Mouse (Mus musculus) MEL (cell line): ENCODE results near the gene Atp6v1b1. TPM values are rescaled to one million over a fixed set of nuclear protein-coding genes. Genes with fewer than 3 reads are reported as not detected.
A peak's percentile ranks its signal among the peaks of the same experiment; 100 is the strongest.

Experiments
- DNase-seq: peaks from one replicate; pipeline ENCODE4 v3.0.0; 2011; ENCODE audit warnings: low read depth, low spot score
- H3K27ac ChIP-seq: 2 replicates; pipeline ENCODE4 v1.5.1; 2012; ENCODE audit warnings: low read depth, mild to moderate bottlenecking, control low read depth, low read length, moderate library complexity; ENCODE audit not compliant: control insufficient read depth
- H3K27me3 ChIP-seq, 2 experiments: fragments of 150-350 bp in 1 of 2; sonication (generic) in 1 of 2; 2 replicates each; pipeline ENCODE4 v1.6.1; 2012; ENCODE audit warnings: low read length in 2 of 2, mild to moderate bottlenecking in 2 of 2, improper control_type of control experiment in 1 of 2, moderate library complexity in 1 of 2; ENCODE audit not compliant: insufficient read depth in 2 of 2, control insufficient read depth in 1 of 2
- H3K36me3 ChIP-seq, 2 experiments: 2 replicates each; pipeline ENCODE4 v1.6.1; 2012 to 2014; ENCODE audit warnings: low read length in 2 of 2, improper control_type of control experiment in 1 of 2, inconsistent platforms in 1 of 2, mild to moderate bottlenecking in 1 of 2; ENCODE audit not compliant: insufficient read depth in 2 of 2, control insufficient read depth in 1 of 2
- H3K4me1 ChIP-seq, 2 experiments: fragments of 150-350 bp in 1 of 2; sonication (generic) in 1 of 2; 2 replicates each; pipeline ENCODE4 v1.6.1; 2012; ENCODE audit warnings: low read length in 2 of 2, improper control_type of control experiment in 1 of 2, mild to moderate bottlenecking in 1 of 2; ENCODE audit not compliant: insufficient read depth in 2 of 2, control insufficient read depth in 1 of 2
- H3K4me3 ChIP-seq, 2 experiments: fragments of 150-350 bp in 1 of 2; sonication (generic) in 1 of 2; 2 replicates each; pipeline ENCODE4 v1.5.1; 2012; ENCODE audit warnings: low read depth in 2 of 2, low read length in 2 of 2, mild to moderate bottlenecking in 2 of 2, moderate library complexity in 2 of 2, control low read depth in 1 of 2, improper control_type of control experiment in 1 of 2; ENCODE audit not compliant: control insufficient read depth in 1 of 2, insufficient read depth in 1 of 2
- H3K79me2 ChIP-seq: 2 replicates; pipeline ENCODE4 v1.6.1; 2012; ENCODE audit warnings: mild to moderate bottlenecking, low read length, moderate library complexity; ENCODE audit not compliant: control insufficient read depth, poor library complexity, insufficient read depth
- H3K9ac ChIP-seq: 2 replicates; pipeline ENCODE4 v1.6.1; 2012; ENCODE audit warnings: low read depth, mild to moderate bottlenecking, control low read depth, low read length, moderate library complexity; ENCODE audit not compliant: control insufficient read depth, poor library complexity, severe bottlenecking
- H3K9me3 ChIP-seq: fragments of 150-350 bp; sonication (generic); replicated peaks from 2 replicates; pipeline ENCODE4 v1.6.1; 2012; ENCODE audit warnings: mild to moderate bottlenecking, low read length, improper control_type of control experiment, moderate library complexity; ENCODE audit not compliant: insufficient read depth
- EP300 ChIP-seq, 2 experiments: IDR thresholded peaks; 2 replicates each; pipeline ENCODE4 v1.6.1; 2011; ENCODE audit warnings: improper control_type of control experiment in 2 of 2, low read length in 2 of 2, low read depth in 1 of 2, mild to moderate bottlenecking in 1 of 2
- ETS1 ChIP-seq: IDR thresholded peaks from 2 replicates; pipeline ENCODE4 v1.6.1; 2012; ENCODE audit warnings: low read depth, mild to moderate bottlenecking, inconsistent platforms, low read length, improper control_type of control experiment, moderate library complexity
- GABPA ChIP-seq: IDR thresholded peaks from 2 replicates; pipeline ENCODE4 v1.6.1; 2012; ENCODE audit warnings: low read depth, mild to moderate bottlenecking, inconsistent platforms, low read length, improper control_type of control experiment, moderate library complexity
- GATA1 ChIP-seq: IDR thresholded peaks from 2 replicates; pipeline ENCODE4 v1.6.1; 2011; ENCODE audit warnings: low read depth, low read length, improper control_type of control experiment
- HCFC1 ChIP-seq: IDR thresholded peaks from 2 replicates; pipeline ENCODE4 v1.6.1; 2012; ENCODE audit warnings: low read depth, mild to moderate bottlenecking, inconsistent platforms, low read length, improper control_type of control experiment, moderate library complexity
- MAX ChIP-seq: IDR thresholded peaks from 2 replicates; pipeline ENCODE4 v1.6.1; 2011; ENCODE audit warnings: low read length, improper control_type of control experiment
- MAZ ChIP-seq: IDR thresholded peaks from 2 replicates; pipeline ENCODE4 v1.6.1; 2012; ENCODE audit warnings: low read depth, mild to moderate bottlenecking, inconsistent platforms, low read length, improper control_type of control experiment
- MEF2A ChIP-seq: IDR thresholded peaks from 2 replicates; pipeline ENCODE4 v1.6.1; 2014; ENCODE audit warnings: low read depth, mild to moderate bottlenecking, inconsistent platforms, low read length, improper control_type of control experiment; ENCODE audit not compliant: poor library complexity, insufficient replicate concordance, severe bottlenecking; ENCODE audit errors: extremely low read depth
- MXI1 ChIP-seq: IDR thresholded peaks from 2 replicates; pipeline ENCODE4 v1.6.1; 2011; ENCODE audit warnings: mild to moderate bottlenecking, low read depth, low read length, improper control_type of control experiment
- MYB ChIP-seq: IDR thresholded peaks from 2 replicates; pipeline ENCODE4 v1.6.1; 2011; ENCODE audit warnings: mild to moderate bottlenecking, low read depth, low read length, improper control_type of control experiment
- NRF1 ChIP-seq: IDR thresholded peaks from 2 replicates; pipeline ENCODE4 v1.6.1; 2014; ENCODE audit warnings: low read depth, mild to moderate bottlenecking, inconsistent platforms, low read length, improper control_type of control experiment, moderate library complexity; ENCODE audit not compliant: poor library complexity, insufficient read depth, severe bottlenecking
- POLR2A ChIP-seq, 2 experiments: IDR thresholded peaks; 2 replicates each; pipeline ENCODE4 v1.6.1; 2011 to 2012; ENCODE audit warnings: low read length in 2 of 2, mild to moderate bottlenecking in 2 of 2, control low read depth in 1 of 2, improper control_type of control experiment in 1 of 2, low read depth in 1 of 2, moderate library complexity in 1 of 2; ENCODE audit not compliant: control insufficient read depth in 1 of 2, insufficient read depth in 1 of 2, poor library complexity in 1 of 2
- POLR2AphosphoS2 ChIP-seq: IDR thresholded peaks from 2 replicates; pipeline ENCODE4 v1.6.1; 2011; ENCODE audit warnings: low read length, improper control_type of control experiment
- POLR2AphosphoS5 ChIP-seq: IDR thresholded peaks from 2 replicates; pipeline ENCODE4 v1.6.1; 2012; ENCODE audit warnings: low read depth, borderline replicate concordance, mild to moderate bottlenecking, inconsistent platforms, low read length, moderate library complexity, mixed read lengths
- RAD21 ChIP-seq: IDR thresholded peaks from 2 replicates; pipeline ENCODE4 v1.6.1; 2011; ENCODE audit warnings: mild to moderate bottlenecking, low read depth, low read length, improper control_type of control experiment
- RCOR1 ChIP-seq: IDR thresholded peaks from 2 replicates; pipeline ENCODE4 v1.6.1; 2012; ENCODE audit warnings: low read depth, mild to moderate bottlenecking, inconsistent platforms, low read length, improper control_type of control experiment
- SIN3A ChIP-seq: IDR thresholded peaks from 2 replicates; pipeline ENCODE4 v1.6.1; 2012; ENCODE audit warnings: low read length, improper control_type of control experiment, inconsistent platforms
- SMC3 ChIP-seq: IDR thresholded peaks from 2 replicates; pipeline ENCODE4 v1.6.1; 2011; ENCODE audit warnings: low read depth, low read length, improper control_type of control experiment
- TAL1 ChIP-seq: IDR thresholded peaks from 2 replicates; pipeline ENCODE4 v1.6.1; 2012; ENCODE audit warnings: mild to moderate bottlenecking, inconsistent platforms, low read length, moderate library complexity, mixed read lengths
- TBP ChIP-seq: IDR thresholded peaks from 2 replicates; pipeline ENCODE4 v1.8.0; 2011; ENCODE audit warnings: low read depth, low read length, improper control_type of control experiment
- TCF12 ChIP-seq: IDR thresholded peaks from 2 replicates; pipeline ENCODE4 v1.6.1; 2014; ENCODE audit warnings: low read depth, mild to moderate bottlenecking, inconsistent platforms, low read length, improper control_type of control experiment, moderate library complexity
- UBTF ChIP-seq: IDR thresholded peaks from 2 replicates; pipeline ENCODE4 v1.6.1; 2012; ENCODE audit warnings: low read depth, mild to moderate bottlenecking, inconsistent platforms, low read length, improper control_type of control experiment, moderate library complexity, borderline replicate concordance; ENCODE audit not compliant: insufficient read depth
- USF1 ChIP-seq: IDR thresholded peaks from 2 replicates; pipeline ENCODE4 v1.6.1; 2014; ENCODE audit warnings: low read depth, mild to moderate bottlenecking, inconsistent platforms, low read length, improper control_type of control experiment, moderate library complexity
- USF2 ChIP-seq, 2 experiments: IDR thresholded peaks; 2 replicates each; pipeline ENCODE4 v1.6.1; 2011 to 2012; ENCODE audit warnings: improper control_type of control experiment in 2 of 2, low read length in 2 of 2, borderline replicate concordance in 1 of 2, inconsistent platforms in 1 of 2, low read depth in 1 of 2, mild to moderate bottlenecking in 1 of 2; ENCODE audit not compliant: insufficient read depth in 1 of 2
- ZKSCAN1 ChIP-seq: IDR thresholded peaks from 2 replicates; pipeline ENCODE4 v1.6.1; 2012; ENCODE audit warnings: low read depth, mild to moderate bottlenecking, inconsistent platforms, low read length, improper control_type of control experiment, moderate library complexity
- ZMIZ1 ChIP-seq: IDR thresholded peaks from 2 replicates; pipeline ENCODE4 v1.6.1; 2012; ENCODE audit warnings: low read depth, mild to moderate bottlenecking, inconsistent platforms, low read length, improper control_type of control experiment, moderate library complexity
- polyA plus RNA-seq, 2 experiments: library from polyadenylated mRNA; stranded (reverse) in 1 of 2; unstranded in 1 of 2; fragments of >175 nt in 1 of 2; fragments of >200 nt in 1 of 2; gene quantifications; 2 replicates each; pipeline versions ENCODE4 v1.2.1 to v1.2.4; 2012; ENCODE audit warnings: low replicate concordance in 2 of 2, low read depth in 1 of 2; ENCODE audit not compliant: insufficient read length in 2 of 2, insufficient read depth in 1 of 2, missing spikeins in 1 of 2
- total RNA-seq: library from RNA; depleted of rRNA; stranded (reverse); fragments of 300-350 nt; gene quantifications from 2 replicates; pipeline ENCODE4 v1.2.3, GENCODE M21; 2012

Gene Atp6v1b1
- total and polyA plus RNA-seq, 3 experiments = 0.08 TPM; not detected in 2

DNA sequence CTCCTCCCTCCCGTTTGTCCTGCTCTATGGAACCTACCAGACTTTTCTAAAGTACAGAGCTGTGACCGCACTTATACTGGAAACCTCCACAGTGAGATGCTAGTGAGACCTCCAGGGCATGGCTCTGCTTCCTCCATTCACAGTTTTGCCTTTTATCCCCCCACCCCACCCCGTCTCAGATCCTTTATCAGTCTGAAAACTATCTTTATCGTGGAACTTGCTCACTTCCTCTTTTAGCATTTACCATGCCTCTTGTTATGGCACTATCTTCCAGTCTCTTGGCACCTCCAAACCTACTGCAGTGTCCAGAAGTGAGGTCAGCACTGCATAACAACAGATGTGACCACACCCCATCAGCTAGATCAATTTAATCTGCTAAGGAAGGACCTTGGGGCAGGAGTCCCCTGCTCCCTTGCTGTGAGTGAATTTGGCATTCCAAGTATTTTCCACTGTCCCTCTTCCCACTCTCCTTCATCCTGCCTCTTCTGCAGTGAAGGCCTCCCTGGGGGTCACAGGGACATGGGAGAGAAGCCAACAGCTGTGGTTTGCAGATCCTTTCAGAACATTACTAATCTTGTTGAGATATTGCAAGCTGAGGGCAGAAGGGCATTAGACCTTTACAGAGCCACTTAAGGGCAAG is 48.6 kb downstream of the Atp6v1b1 start:
- Histone ChIP-seq H3K79me2 (no peaks in the 10 kb centered on the region; the same call in 1 of the 2 replicates), H3K4me3 (no peak overlapping the region; a peak in 1 of 4 replicates), H3K27me3 (peaks cover 0 to 5% of the 10 kb centered on the region in 2 experiments; a peak in 1 of 4 replicates), H3K9ac (no peak overlapping the region; the same call in 1 of the 2 replicates), H3K27ac (peak overlapping the region; percentile 30; the same call in 1 of the 2 replicates), H3K36me3 (peaks cover 0 to 20% of the 10 kb centered on the region in 2 experiments; a peak in 2 of 4 replicates), H3K4me1 (peaks cover 6 to 24% of the 10 kb centered on the region in 2 experiments), H3K9me3 (no peaks in the 10 kb centered on the region)
- peak; percentile 73 for TF ChIP-seq ETS1
- peak; percentile 42 to 72; a peak in 3 of 4 replicates for TF ChIP-seq EP300 (IDR thresholded peaks at IDR 0.05; ENCODE audit: low read depth in 1 of 2, low read length in 2 of 2)
- no peak for TF ChIP-seq SMC3
- peak; percentile 60 for TF ChIP-seq RCOR1
- TF ChIP-seq GATA1 = peak; percentile 84
- no peak for TF ChIP-seq MEF2A
- TF ChIP-seq ZKSCAN1 = no peak
- TF ChIP-seq MAZ = 0 out of 2 replicates have a peak, but pooled peaks have one; percentile 45
- no peak for TF ChIP-seq HCFC1
- TF ChIP-seq SIN3A = no peak
- TF ChIP-seq NRF1 = no peak
- no peak for TF ChIP-seq GABPA
- TF ChIP-seq TCF12 = peak; percentile 55
- peak; percentile 59 for DNase-seq

DNA sequence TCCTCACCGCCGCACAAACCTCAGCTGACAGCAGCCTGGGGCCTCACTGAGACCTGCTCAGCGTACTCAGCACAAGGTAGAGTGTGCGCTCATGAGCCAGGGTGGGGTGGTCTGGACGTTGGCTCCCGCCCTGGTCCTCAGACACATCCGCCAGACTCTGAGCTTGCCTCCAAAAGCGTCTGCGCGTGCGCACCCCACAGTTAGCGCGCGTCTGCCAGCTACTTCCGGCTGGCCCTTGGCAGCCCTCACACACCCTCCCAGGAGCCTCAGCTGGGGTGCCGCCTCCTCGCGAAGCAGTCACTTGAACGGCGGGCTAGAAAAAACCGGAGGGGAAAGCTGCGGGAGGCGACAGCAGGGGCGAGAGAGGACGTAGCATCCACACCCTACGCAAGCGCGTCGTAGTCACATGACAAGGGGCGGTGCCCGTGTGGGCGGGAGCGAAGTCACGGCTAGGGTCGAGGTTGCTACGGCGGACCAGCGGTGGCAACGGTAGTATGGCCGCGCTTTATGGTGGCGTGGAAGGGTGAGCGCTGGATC is 52.0 kb downstream of the Atp6v1b1 start, which contains the start of gene Nagk:
Gene Nagk (plus strand): TSS at position 223 of the 537 bp plus-strand sequence.
- no peaks in the 10 kb centered on the region for H3K9me3 ChIP-seq
- H3K9ac ChIP-seq = peak within 1 kb of the TSS; percentile 85
- DNase-seq = peak; percentile 95
- no peaks in the 10 kb centered on the region for H3K27me3 ChIP-seq
- H3K27ac ChIP-seq = peak within 1 kb of the TSS; percentile 83
- peaks cover 6 to 24% of the 10 kb centered on the region in 2 experiments for H3K4me1 ChIP-seq
- H3K4me3 ChIP-seq = peak within 1 kb of the TSS; percentile 51 to 72
- no peaks in the 10 kb centered on the region; the same call in 1 of the 2 replicates for H3K79me2 ChIP-seq
- H3K36me3 ChIP-seq = peaks cover 0 to 20% of the 10 kb centered on the region in 2 experiments; a peak in 2 of 4 replicates
- TF ChIP-seq MAX = peak; percentile 66; the same call in 1 of the 2 replicates
- TF ChIP-seq EP300 (IDR thresholded peaks at IDR 0.05; ENCODE audit: low read depth in 1 of 2, low read length in 2 of 2) = no peak
- TF ChIP-seq POLR2A (IDR thresholded peaks at IDR 0.05; ENCODE audit: control insufficient read depth in 1 of 2, insufficient read depth in 1 of 2, low read depth in 1 of 2, low read length in 2 of 2, poor library complexity in 1 of 2) = peak in 1 of 2 experiments; percentile 88; a peak in 3 of 4 replicates
- no peak for TF ChIP-seq UBTF
- TF ChIP-seq NRF1 = peak; percentile 86
- no peak for TF ChIP-seq MYB
- peak; percentile 67; the same call in 1 of the 2 replicates for TF ChIP-seq MXI1
- TF ChIP-seq TBP = no peak
- TF ChIP-seq MAZ = peak; percentile 62; the same call in 1 of the 2 replicates
- TF ChIP-seq TAL1 = no peak
- TF ChIP-seq POLR2AphosphoS2 = peak; percentile 69; the same call in 1 of the 2 replicates
- no peak for TF ChIP-seq MEF2A
- peak; percentile 41; the same call in 1 of the 2 replicates for TF ChIP-seq TCF12
- TF ChIP-seq ZMIZ1 = peak; percentile 68; the same call in 1 of the 2 replicates
- peak; percentile 60; the same call in 1 of the 2 replicates for TF ChIP-seq ETS1
- no peak for TF ChIP-seq RAD21
- TF ChIP-seq USF1 = peak; percentile 94
- peak in 1 of 2 experiments; percentile 68; a peak in 3 of 4 replicates for TF ChIP-seq USF2 (IDR thresholded peaks at IDR 0.05; ENCODE audit: borderline replicate concordance in 1 of 2, insufficient read depth in 1 of 2, low read depth in 1 of 2, low read length in 2 of 2)
- no peak for TF ChIP-seq ZKSCAN1
- no peak for TF ChIP-seq POLR2AphosphoS5
- TF ChIP-seq HCFC1 = peak; percentile 91
